Mouse (Mus musculus) adrenal gland, adult 8-10 months (tissue): ENCODE results near the gene Samm50. TPM values are rescaled to one million over a fixed set of nuclear protein-coding genes. Genes with fewer than 3 reads are reported as not detected.
A peak's percentile ranks its signal among the peaks of the same experiment; 100 is the strongest.

Experiments
- DNase-seq: peaks from one replicate; pipeline ENCODE4 v3.0.0; 2022
- total RNA-seq, 4 experiments: library from RNA; stranded (reverse); gene quantifications; 2 replicates each; pipeline ENCODE4 v1.2.4; 2022

Gene Samm50
- total RNA-seq, 4 experiments from 2014 or later, result 125 to 142 (median 131) TPM

DNA sequence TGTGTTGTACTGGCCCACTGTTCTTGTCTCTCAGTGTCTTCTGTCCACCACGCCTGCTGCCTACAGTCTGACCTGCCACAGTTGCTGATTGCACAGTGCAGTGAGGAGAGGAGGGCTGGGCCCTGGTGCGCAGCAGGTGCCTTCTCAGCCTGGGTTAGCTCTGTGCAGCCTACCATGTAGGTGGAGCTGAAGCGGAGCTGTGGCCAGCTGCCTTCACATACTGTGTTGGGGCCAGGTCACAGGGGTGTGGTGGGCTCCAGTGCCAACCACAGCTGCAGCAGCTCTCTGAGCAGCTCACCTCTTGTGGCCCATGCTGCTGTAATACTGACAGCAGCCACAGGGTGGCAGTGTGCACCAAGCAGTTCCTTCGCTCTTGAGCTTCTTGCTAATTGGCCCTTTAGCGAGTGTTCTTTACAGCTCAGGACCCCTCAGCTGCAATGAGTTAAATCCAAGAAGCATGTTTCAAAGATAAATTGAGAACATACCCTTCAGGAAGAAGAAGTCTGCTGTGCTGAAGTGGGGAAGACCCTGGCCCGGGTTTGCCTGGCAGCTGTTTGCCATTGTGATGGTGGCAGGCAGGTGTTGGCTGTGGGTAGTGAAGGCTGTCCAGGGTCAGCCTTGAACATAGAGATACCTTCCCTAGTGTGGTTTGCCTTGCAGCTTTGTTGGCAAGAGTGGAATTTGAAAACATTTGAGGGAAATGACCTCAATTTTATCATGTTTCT lies 20.2 kb downstream of the Samm50 start:
- DNase-seq, result peak; percentile 69

DNA sequence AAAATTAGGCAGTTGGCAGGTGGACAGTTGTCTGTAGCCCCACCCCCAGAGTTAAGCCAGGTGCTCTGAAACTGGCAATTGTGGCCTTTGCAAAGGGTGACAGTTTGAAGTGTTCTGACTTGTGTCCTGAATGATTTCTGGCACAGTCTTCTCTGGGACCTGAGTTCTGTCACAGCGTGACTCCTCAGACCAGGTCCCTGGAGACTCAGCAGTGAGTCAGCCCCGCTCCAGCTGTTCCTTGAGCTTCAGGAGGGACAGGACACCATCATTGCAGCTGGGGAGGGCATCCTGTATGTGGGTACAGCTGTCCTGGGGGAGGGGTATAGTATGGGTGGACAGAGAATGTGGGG lies 20.7 kb downstream of the Samm50 start:
- DNase-seq, result no peak

- DNase-seq, result no peak
Measured at GRCm38 (mm10) chr15:84213162-84213739, 21.2 kb downstream of the Samm50 start.

DNA sequence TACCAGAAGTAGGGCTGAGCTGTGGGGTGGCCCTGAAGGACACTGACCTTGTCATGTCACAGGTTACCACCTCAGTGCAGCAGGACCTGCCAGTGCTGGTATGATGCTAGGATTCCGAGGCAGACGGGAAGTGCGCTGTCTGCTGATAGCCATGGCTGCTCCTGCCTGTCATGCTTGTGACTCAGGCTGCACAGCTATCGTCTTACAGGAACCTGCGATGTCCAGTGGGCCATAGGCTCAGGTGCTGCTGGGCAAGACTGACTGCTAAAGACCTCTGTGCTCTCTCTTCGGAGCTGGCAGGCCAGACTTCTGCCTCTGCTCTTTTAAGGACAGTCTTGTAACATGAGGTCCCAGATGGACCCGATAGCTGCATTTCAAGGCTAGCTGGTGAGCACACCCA lies 22.4 kb downstream of the Samm50 start:
- DNase-seq, result no peak

- DNase-seq, result no peak
Measured at GRCm38 (mm10) chr15:84215273-84215672, 23.2 kb downstream of the Samm50 start.

- no peak for DNase-seq
Measured at GRCm38 (mm10) chr15:84216026-84216425, 24.0 kb downstream of the Samm50 start.

GRCm38 (mm10) chr15:84216461-84217084 lies 24.5 kb downstream of the Samm50 start:
- no peak for DNase-seq

DNA sequence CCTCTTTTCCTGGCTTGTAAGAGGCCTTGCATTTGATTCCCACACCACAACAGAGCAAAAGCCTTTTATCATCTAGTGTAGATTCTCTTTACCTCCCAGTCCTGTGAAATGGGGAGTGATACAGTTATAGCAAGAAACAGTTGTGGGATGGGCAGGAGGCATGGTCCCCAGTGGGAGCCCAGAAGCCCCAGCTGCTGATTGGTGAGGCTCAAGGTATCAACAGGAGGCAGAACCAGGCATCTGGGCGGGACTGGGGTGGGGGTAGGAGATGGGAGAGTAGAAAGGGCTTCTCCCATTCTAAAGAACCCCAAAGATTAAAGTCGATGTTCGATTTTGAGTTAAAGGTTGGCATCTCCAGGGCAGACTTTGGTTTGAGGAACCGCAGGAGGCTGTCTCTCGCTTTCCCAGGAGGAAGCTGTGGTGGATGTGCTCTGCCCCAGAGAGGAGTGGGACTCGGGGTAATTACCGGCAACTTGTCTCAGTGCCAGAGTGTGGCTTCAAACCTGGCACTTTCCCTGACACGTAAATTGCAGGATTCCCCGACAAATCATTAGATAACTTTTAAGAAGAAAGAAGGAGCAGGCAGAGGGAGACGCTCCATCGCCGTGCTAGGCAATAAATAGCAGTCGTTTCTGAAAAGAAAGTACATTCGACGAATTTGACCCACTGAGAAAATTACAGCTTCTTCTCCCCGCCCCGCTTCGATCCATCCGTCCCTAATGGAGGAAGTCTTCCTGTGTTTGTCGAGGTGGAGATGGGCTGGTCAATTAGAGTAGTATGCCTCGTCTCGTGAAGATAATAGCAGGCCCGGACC lies 26.1 kb downstream of the Samm50 start:
- no peak for DNase-seq

GRCm38 (mm10) chr15:84218783-84219271 lies 26.8 kb downstream of the Samm50 start:
- DNase-seq, result no peak

GRCm38 (mm10) chr15:84221539-84221938 lies 29.5 kb downstream of the Samm50 start:
- DNase-seq, result no peak

- DNase-seq, result no peak
Measured at GRCm38 (mm10) chr15:84223423-84223822, 31.4 kb downstream of the Samm50 start.

GRCm38 (mm10) chr15:84224779-84225178 lies 32.7 kb downstream of the Samm50 start:
- no peak for DNase-seq

DNA sequence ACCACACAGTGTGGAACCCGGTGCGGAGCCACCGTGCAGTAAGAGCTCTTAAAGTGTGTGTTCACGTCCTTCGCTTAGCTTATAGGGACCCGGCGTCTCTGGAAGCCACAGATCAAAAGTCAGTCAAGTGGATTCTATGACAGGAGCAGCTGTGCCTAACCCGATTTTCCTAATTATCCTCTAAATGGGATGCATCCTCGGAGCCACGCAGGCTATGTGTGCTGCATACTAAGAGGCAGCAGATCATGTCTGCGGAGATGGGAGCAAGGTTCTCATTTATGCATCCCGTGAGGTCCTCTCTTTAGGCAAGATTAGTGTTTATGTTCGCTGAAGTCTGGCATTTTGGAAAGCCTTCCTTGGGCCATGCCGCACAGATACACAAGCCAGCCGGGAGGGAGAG lies 34.9 kb downstream of the Samm50 start:
- no peak for DNase-seq

DNA sequence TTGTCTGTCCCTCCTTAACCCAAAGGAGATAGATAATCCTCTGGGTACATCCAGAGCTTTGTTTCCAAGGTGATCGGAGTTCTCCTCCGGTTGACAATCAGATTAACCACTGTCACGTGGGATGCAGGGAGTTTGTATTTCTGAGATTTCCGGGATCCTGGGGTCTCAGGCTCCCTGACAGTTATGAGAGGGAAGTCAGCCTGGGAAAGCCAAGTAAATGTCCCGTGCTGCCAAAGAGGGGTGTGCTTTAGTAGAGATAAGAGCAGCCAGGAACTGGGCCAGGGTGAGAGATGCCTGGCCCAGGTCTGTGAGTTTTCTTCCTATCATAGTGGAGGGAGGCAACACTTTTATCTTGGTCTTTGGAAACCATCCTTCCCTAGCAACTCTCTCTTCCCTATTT lies 38.6 kb downstream of the Samm50 start:
- DNase-seq, result no peak

GRCm38 (mm10) chr15:84231113-84231712 lies 39.2 kb downstream of the Samm50 start:
- DNase-seq, result no peak

DNA sequence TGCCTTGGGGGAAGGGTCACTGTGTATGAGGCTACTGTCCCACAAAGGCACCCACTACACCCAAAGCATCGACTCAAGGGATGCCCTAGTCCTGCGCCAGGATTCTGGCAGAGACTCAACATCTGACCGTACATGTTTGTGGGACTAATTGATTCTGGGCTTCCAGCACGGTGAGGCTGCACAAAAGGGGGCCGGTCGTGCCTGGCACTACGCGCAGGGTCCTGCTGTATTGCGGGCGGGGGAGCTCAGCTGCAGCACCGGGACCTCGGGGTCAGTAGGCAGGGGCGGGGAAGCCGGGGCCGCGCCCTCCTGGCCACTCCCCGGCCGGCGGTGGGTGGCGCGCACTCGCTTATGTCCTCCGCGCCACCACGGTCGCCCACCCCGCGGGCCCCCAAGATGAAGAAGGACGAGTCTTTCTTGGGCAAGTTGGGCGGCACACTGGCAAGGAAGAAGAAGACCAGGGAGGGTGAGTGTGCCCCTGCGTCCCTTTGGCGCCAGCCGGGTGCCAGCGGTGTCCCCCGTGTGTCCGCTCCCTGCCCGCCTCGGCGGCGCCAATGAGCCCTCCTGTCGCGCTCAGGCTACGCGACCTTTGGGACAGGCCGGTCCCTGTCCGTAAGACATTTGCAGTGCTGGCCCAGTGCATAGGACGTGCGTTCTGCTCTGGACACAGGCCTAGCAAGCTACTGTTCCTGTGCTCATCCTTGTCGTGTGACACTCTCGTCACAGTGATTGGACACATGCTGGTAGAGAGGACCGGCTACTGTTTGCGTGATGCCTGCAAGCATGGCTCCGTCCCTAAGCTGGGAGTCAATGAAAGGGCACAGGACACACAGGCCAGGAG lies 39.9 kb downstream of the Samm50 start, which contains the start of gene Parvb:
TSS of gene Parvb (plus strand) at position 323 of the 841 bp plus-strand sequence.
- peak; percentile 47 for DNase-seq

DNA sequence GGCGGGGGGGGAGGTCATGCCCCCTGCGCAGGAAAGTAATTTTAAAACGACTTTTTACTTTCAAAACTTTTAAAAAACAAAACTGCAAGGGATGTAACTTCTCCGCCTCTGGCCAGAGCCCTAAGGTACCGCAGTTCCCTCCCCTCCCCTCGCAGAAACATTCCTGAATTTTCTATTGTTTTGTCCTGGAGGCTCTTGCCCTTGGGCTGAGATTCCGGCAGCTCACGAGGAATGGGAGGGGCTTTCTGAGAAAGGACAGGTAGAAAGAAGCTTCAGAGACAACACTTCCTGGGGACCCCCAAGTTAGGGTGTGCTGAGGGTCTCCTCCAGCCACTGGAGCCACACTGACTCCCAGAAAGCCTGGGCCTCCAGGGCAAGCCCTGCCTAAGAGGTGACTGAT lies 40.6 kb downstream of the Samm50 start:
- no peak for DNase-seq

- no peak for DNase-seq
Measured at GRCm38 (mm10) chr15:84234794-84235581, 42.9 kb downstream of the Samm50 start.

- peak; percentile 66 for DNase-seq
Measured at GRCm38 (mm10) chr15:84235646-84236045, 43.6 kb downstream of the Samm50 start.

DNA sequence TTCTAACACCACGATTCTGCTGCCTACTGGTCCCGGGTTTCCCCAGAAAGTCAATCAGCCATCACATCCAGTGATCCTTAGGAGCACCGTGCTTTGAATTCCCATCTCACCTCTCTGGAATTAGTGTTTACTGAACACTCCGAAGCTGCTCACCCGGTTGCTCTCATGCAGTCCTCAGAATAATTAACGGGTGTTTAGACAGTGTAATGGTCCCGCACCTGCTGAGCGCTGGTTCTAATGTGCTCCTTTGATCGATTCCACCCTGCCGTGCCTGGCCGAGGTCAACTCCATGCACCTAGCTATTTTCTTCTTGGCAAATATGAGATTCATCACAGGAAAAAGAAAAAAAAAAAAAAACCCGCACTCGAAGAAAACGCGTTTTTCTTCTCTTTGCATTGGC lies 46.5 kb downstream of the Samm50 start:
- no peak for DNase-seq

GRCm38 (mm10) chr15:84238991-84239401 lies 47.0 kb downstream of the Samm50 start:
- no peak for DNase-seq
